Mouse (Mus musculus): ENCODE data around the gene Zfp367. TPM values are rescaled to one million over a fixed set of nuclear protein-coding genes. Genes with fewer than 3 reads are reported as not detected.

The Zfp367 gene
- polyA plus RNA-seq (2015; fragmentation: Nextera tagmentation; extraction: Ambion mirVana) = 7.6 and 8.4 TPM in 2 replicates

DNA sequence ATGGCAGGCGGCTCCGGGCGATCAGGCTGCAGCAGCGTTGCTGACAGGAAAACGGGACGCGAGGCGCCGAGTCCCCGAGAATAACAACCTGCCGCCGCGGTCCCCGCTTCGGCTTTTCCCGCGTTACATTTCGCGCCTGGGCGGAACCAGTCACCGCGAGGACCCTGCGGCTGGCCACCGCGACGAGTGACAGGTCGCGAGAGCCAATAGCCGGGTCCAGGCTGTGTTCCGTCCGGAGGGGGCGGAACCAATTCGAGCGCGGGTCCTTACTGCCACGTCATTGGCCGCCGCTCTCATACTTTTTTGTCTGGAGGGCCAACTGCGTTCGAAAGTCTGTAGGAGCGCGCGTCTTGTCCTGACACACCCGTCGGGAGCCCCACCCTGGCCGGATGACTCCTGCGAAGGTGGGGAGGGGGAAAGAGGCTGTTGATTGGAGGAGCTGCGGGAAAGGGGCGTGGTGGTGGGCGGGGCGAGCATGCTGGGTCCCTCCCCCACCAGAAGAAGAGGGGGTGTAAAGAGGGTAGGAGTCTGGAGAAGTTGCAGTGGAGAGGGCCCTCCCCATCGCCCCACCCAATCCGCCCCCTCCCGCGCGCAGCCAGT is at the start of gene Zfp367:
TSS of gene Zfp367 (minus strand) at position 120 of the 600 bp plus-strand sequence.
- Histone ChIP-seq H3K4me2 (replicated peaks; ENCODE audit: low read depth, low read length) (peak within 1 kb of the TSS; percentile 89), H3K36me3 (ENCODE audit: insufficient read depth, low read length) (no peaks in the 10 kb centered on the region), H3K4me3 (ENCODE audit: low read depth, low read length) (peak within 1 kb of the TSS; percentile 64), H3K27ac (ENCODE audit: low read length) (peak within 1 kb of the TSS; percentile 80), H3K4me1 (ENCODE audit: insufficient read depth, low read depth, low read length) (no peaks in the 10 kb centered on the region), H3K27me3 (replicated peaks; ENCODE audit: insufficient read depth, low read length) (no peaks in the 10 kb centered on the region), H3K9me3 (ENCODE audit: low read length) (no peaks in the 10 kb centered on the region), H3K9ac (replicated peaks; ENCODE audit: low read depth) (peak within 1 kb of the TSS; percentile 37)
- DNase-seq (ENCODE audit: low spot score) = peak; percentile 100
- TF ChIP-seq CTCF (IDR thresholded peaks at IDR 0.05) = no peak
- TF ChIP-seq EP300 (IDR thresholded peaks at IDR 0.05) = no peak
- peak; percentile 95 for ATAC-seq
- WGBS = under 1% methylated on average over 47 of the region's 56 CpGs

DNA sequence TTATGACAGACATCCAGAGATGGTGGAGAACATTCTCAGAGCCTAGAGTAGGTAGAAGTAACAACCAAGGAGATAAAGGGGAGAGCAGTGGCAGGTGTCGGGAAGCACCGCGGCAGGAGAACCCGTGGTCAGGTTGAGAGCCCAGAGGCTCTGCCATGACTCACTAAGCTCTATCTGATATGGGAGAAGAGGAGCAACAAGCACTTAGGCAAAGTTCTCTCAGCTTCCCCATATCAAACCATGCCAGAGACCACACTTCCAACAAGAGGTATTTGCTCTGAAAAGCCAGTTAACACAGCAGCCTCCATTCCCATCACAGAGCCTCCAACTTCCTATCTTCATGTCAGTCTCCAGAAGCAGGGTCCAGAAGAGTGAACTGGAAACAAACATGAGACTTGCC is 47.9 kb upstream of the Zfp367 start:
- H3K4me1 ChIP-seq (ENCODE audit: insufficient read depth, low read depth, low read length) = no peaks in the 10 kb centered on the region
- H3K36me3 ChIP-seq (ENCODE audit: insufficient read depth, low read length) = no peaks in the 10 kb centered on the region
- H3K9me3 ChIP-seq (ENCODE audit: low read length) = no peaks in the 10 kb centered on the region
- no peak overlapping the region for H3K4me2 ChIP-seq (replicated peaks; ENCODE audit: low read depth, low read length)
- DNase-seq (ENCODE audit: low spot score) (no peak), ATAC-seq (no peak)
- 88% methylated on average over 4 of the region's 4 CpGs for WGBS
- H3K4me3 ChIP-seq (ENCODE audit: low read depth, low read length) = no peak overlapping the region
- TF ChIP-seq CTCF (IDR thresholded peaks at IDR 0.05) (no peak), EP300 (IDR thresholded peaks at IDR 0.05) (no peak)
- H3K27me3 ChIP-seq (replicated peaks; ENCODE audit: insufficient read depth, low read length) = no peaks in the 10 kb centered on the region
- H3K9ac ChIP-seq (replicated peaks; ENCODE audit: low read depth) = no peak overlapping the region
- no peak overlapping the region for H3K27ac ChIP-seq (ENCODE audit: low read length)

DNA sequence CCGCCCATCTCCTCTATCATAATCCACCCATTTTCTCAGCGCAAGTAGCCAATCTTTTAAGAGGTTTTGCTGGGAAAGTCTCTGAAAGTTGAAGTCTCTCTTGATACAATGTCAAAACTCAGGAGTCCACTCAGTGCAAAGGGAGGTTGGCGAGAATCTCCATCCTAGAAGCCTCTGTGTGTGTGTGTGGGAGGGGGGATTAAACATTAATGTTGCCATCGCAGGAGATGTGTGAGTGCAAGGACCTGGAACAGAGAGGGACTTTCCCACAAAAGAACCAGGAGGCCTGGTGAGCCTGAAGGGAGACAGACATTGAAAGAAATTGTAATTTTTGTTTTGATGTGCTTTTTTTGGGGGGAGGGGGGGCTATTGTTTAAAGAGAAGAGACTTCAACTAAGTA is 45.3 kb upstream of the Zfp367 start:
- no peak for DNase-seq (ENCODE audit: low spot score)
- Histone ChIP-seq H3K27me3 (replicated peaks; ENCODE audit: insufficient read depth, low read length) (no peaks in the 10 kb centered on the region), H3K9me3 (ENCODE audit: low read length) (no peaks in the 10 kb centered on the region), H3K4me1 (ENCODE audit: insufficient read depth, low read depth, low read length) (no peaks in the 10 kb centered on the region), H3K9ac (replicated peaks; ENCODE audit: low read depth) (no peak overlapping the region), H3K4me3 (ENCODE audit: low read depth, low read length) (no peak overlapping the region), H3K4me2 (replicated peaks; ENCODE audit: low read depth, low read length) (no peak overlapping the region), H3K36me3 (ENCODE audit: insufficient read depth, low read length) (no peaks in the 10 kb centered on the region), H3K27ac (ENCODE audit: low read length) (no peak overlapping the region)
- no peak for TF ChIP-seq EP300 (IDR thresholded peaks at IDR 0.05)
- no peak for TF ChIP-seq CTCF (IDR thresholded peaks at IDR 0.05)
- ATAC-seq = no peak
- 90% methylated on average over 4 of the region's 4 CpGs for WGBS

DNA sequence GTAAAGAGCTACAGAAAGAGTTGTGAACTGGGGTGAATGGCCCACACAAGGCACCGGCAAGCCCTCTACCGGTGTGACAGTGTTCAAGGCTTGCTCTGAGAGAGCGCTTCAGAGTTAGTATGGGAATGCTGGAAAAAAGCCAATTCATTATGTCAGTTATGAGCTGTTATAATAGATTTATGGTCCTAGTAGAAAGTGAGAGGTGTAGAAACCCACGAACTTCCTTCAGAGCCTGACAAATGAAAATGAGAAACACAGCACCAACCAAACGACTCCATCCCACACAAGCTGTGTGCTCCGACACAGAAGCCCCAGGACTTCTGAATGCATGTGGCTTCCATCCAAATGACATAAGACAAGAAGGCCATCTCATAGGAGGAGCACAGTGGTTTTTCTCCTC is 44.9 kb upstream of the Zfp367 start:
- ATAC-seq (no peak), DNase-seq (ENCODE audit: low spot score) (no peak)
- H3K27ac ChIP-seq (ENCODE audit: low read length) = no peak overlapping the region
- TF ChIP-seq EP300 (IDR thresholded peaks at IDR 0.05) (no peak), CTCF (IDR thresholded peaks at IDR 0.05) (no peak)
- no peaks in the 10 kb centered on the region for H3K4me1 ChIP-seq (ENCODE audit: insufficient read depth, low read depth, low read length)
- 69% methylated on average over 6 of the region's 6 CpGs for WGBS
- H3K27me3 ChIP-seq (replicated peaks; ENCODE audit: insufficient read depth, low read length) = no peaks in the 10 kb centered on the region
- H3K9ac ChIP-seq (replicated peaks; ENCODE audit: low read depth) = no peak overlapping the region
- H3K9me3 ChIP-seq (ENCODE audit: low read length) = no peaks in the 10 kb centered on the region
- no peak overlapping the region for H3K4me2 ChIP-seq (replicated peaks; ENCODE audit: low read depth, low read length)
- no peak overlapping the region for H3K4me3 ChIP-seq (ENCODE audit: low read depth, low read length)
- H3K36me3 ChIP-seq (ENCODE audit: insufficient read depth, low read length) = no peaks in the 10 kb centered on the region

DNA sequence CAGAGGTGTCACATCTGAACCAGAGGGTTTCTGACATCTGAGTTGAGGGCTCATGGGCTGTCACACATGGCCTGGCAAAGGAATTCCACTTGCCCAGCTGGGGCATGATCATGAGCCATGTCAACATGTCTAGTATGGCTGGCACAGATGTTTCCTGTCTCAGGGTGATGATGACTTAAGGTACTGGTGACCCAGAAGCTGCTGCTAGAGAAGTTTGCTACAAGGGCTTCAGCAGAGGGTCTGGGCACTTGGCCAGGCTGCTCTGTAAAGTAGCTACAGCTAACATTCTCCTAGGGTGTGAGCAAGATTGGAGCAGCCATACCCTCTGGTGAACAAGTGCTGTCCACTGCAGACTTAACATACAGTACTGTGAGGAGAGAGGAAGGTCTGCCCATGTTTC is 34.1 kb upstream of the Zfp367 start:
- Histone ChIP-seq H3K4me3 (ENCODE audit: low read depth, low read length) (no peak overlapping the region), H3K4me2 (replicated peaks; ENCODE audit: low read depth, low read length) (no peak overlapping the region), H3K9ac (replicated peaks; ENCODE audit: low read depth) (no peak overlapping the region), H3K27ac (ENCODE audit: low read length) (no peak overlapping the region), H3K9me3 (ENCODE audit: low read length) (no peaks in the 10 kb centered on the region), H3K36me3 (ENCODE audit: insufficient read depth, low read length) (no peaks in the 10 kb centered on the region), H3K4me1 (ENCODE audit: insufficient read depth, low read depth, low read length) (no peaks in the 10 kb centered on the region), H3K27me3 (replicated peaks; ENCODE audit: insufficient read depth, low read length) (no peaks in the 10 kb centered on the region)
- TF ChIP-seq EP300 (IDR thresholded peaks at IDR 0.05) (no peak), CTCF (IDR thresholded peaks at IDR 0.05) (no peak)
- ATAC-seq = peak; percentile 46; the same call in 1 of the 2 replicates
- DNase-seq (ENCODE audit: low spot score) = peak; percentile 19

DNA sequence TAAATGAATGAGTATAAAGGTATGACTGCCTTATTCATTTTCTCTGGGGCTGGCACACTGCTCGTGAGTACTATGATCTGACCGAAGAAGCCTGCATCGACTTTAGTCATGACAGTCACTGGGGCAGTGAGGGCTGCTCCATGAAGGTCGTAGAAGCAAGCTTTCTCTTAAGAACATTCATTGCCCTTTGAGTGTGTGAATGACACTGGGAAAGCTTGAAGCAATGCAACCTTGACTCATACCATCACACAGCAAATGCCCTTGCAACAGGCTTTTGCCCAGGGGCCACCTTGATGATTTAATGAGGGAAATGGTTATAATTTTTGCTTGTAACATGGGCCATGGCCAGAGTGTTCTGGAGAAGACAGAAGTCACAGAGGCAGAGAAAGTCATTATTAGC is 33.5 kb upstream of the Zfp367 start:
- DNase-seq (ENCODE audit: low spot score) (no peak), ATAC-seq (no peak)
- H3K27ac ChIP-seq (ENCODE audit: low read length) = no peak overlapping the region
- 92% methylated on average over 4 of the region's 4 CpGs for WGBS
- H3K27me3 ChIP-seq (replicated peaks; ENCODE audit: insufficient read depth, low read length) = no peaks in the 10 kb centered on the region
- H3K9ac ChIP-seq (replicated peaks; ENCODE audit: low read depth) = no peak overlapping the region
- H3K4me3 ChIP-seq (ENCODE audit: low read depth, low read length) = no peak overlapping the region
- H3K9me3 ChIP-seq (ENCODE audit: low read length) = no peaks in the 10 kb centered on the region
- no peaks in the 10 kb centered on the region for H3K36me3 ChIP-seq (ENCODE audit: insufficient read depth, low read length)
- no peak overlapping the region for H3K4me2 ChIP-seq (replicated peaks; ENCODE audit: low read depth, low read length)
- H3K4me1 ChIP-seq (ENCODE audit: insufficient read depth, low read depth, low read length) = no peaks in the 10 kb centered on the region
- TF ChIP-seq EP300 (IDR thresholded peaks at IDR 0.05) = no peak
- no peak for TF ChIP-seq CTCF (IDR thresholded peaks at IDR 0.05)

DNA sequence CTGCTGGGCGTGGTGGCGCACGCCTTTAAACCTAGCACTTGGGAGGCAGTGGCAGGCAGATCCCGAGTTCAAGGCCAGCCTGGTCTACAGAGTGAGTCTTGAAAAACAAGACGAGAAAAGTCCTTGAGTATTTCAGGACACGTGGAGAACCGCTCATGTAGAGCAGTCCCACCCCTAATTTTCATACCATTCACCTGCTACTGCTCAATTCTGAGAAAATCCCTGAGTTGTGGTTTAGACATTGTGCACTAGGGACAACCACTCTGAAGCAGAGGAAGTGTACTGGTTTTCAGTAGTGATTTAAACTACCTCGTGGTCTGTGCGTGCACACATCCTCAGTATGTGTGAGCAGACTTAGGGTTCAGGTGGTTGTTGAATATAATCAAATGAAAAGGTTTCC is 32.6 kb upstream of the Zfp367 start:
- Histone ChIP-seq H3K36me3 (ENCODE audit: insufficient read depth, low read length) (no peaks in the 10 kb centered on the region), H3K9ac (replicated peaks; ENCODE audit: low read depth) (no peak overlapping the region), H3K4me1 (ENCODE audit: insufficient read depth, low read depth, low read length) (no peaks in the 10 kb centered on the region), H3K27me3 (replicated peaks; ENCODE audit: insufficient read depth, low read length) (no peaks in the 10 kb centered on the region), H3K9me3 (ENCODE audit: low read length) (no peaks in the 10 kb centered on the region), H3K27ac (ENCODE audit: low read length) (no peak overlapping the region), H3K4me2 (replicated peaks; ENCODE audit: low read depth, low read length) (no peak overlapping the region), H3K4me3 (ENCODE audit: low read depth, low read length) (no peak overlapping the region)
- ATAC-seq (no peak), DNase-seq (ENCODE audit: low spot score) (no peak)
- TF ChIP-seq CTCF (IDR thresholded peaks at IDR 0.05) (no peak), EP300 (IDR thresholded peaks at IDR 0.05) (no peak)
- 87% methylated on average over 9 of the region's 9 CpGs for WGBS
